Mouse (Mus musculus) thymus, adult 2 months (tissue): Measurements from ENCODE around the gene Eng. TPM values are rescaled to one million over a fixed set of nuclear protein-coding genes. Genes with fewer than 3 reads are reported as not detected.

Experiments
- DNase-seq: peaks from one replicate; pipeline ENCODE4 v3.0.0; 2021
- H3K27ac ChIP-seq: fragments of 200-500 bp; 2 replicates; pipeline ENCODE4 v1.5.1; 2012; ENCODE audit warnings: low read length, control low read depth; ENCODE audit not compliant: control insufficient read depth, insufficient read depth
- H3K27me3 ChIP-seq: fragments of 200-500 bp; 2 replicates; pipeline ENCODE4 v1.6.1; 2012; ENCODE audit warnings: mild to moderate bottlenecking, low read length, moderate library complexity, mixed read lengths; ENCODE audit not compliant: control insufficient read depth, insufficient read depth
- H3K36me3 ChIP-seq: fragments of 200-500 bp; 2 replicates; pipeline ENCODE4 v1.6.1; 2012; ENCODE audit warnings: mild to moderate bottlenecking, low read length, moderate library complexity; ENCODE audit not compliant: control insufficient read depth, insufficient read depth
- H3K4me1 ChIP-seq: fragments of 200-500 bp; replicated peaks from 2 replicates; pipeline ENCODE4 v1.6.1; 2012; ENCODE audit warnings: low read length; ENCODE audit not compliant: control insufficient read depth, insufficient read depth
- H3K4me3 ChIP-seq: fragments of 200-500 bp; 2 replicates; pipeline ENCODE4 v1.5.1; 2012; ENCODE audit warnings: mild to moderate bottlenecking, low read length, control low read depth, moderate library complexity; ENCODE audit not compliant: control insufficient read depth, insufficient read depth
- CTCF ChIP-seq: fragments of 200-500 bp; IDR thresholded peaks from 2 replicates; pipeline ENCODE4 v1.5.1; 2012; ENCODE audit warnings: mild to moderate bottlenecking, control low read depth, low read length, moderate library complexity, borderline replicate concordance; ENCODE audit not compliant: control insufficient read depth, poor library complexity, insufficient read depth; ENCODE audit errors: extremely low read depth
- POLR2A ChIP-seq: fragments of 200-500 bp; IDR thresholded peaks from 2 replicates; pipeline ENCODE4 v1.6.1; 2012; ENCODE audit warnings: mild to moderate bottlenecking, low read length, control low read depth, moderate library complexity; ENCODE audit not compliant: control insufficient read depth, poor library complexity, insufficient read depth; ENCODE audit errors: extremely low read depth
- WGBS: fragments of 180-500 bp; shearing (Covaris S2); methylation state at CpG from one replicate; pipeline ENCODE4 v1.1.7; 2018; 5-methylcytosine and 5-hydroxymethylcytosine counted together
- polyA plus RNA-seq: library from polyadenylated mRNA; depleted of rRNA; stranded (reverse); fragments of >200 nt; gene quantifications from 2 replicates; pipeline ENCODE4 v1.2.3, GENCODE M21; 2012

The Eng gene
- polyA plus RNA-seq, 1 experiment, result 66.1 TPM

DNA sequence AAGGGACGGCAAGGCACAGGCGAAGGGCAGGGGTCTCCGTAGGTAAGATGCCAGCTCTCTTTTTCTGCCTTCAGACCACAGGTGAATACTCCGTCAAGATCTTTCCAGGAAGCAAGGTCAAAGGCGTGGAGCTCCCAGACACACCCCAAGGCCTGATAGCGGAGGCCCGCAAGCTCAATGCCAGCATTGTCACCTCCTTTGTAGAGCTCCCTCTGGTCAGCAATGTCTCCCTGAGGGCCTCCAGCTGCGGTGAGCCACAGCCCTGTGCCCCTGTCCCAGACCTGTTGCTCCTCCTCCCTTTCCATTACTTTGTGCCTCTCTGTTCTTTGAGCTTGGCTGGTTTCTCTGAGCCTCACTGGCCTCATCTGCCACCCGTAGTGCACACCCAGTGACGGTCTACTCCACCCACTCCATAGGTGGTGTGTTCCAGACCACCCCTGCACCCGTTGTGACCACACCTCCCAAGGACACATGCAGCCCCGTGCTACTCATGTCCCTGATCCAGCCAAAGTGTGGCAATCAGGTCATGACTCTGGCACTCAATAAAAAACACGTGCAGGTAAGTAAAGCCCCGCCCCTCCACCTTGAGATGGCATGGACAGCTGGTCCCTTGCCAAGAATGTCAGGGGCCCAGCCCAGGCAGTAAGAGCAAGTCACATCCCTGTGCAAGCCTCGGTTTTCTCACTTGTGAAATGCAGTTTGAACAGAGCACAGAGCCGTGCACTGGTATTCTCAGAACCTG is 27.0 kb downstream of the Eng start:
- Histone ChIP-seq H3K27me3 (no peaks in the 10 kb centered on the region), H3K4me3 (no peak overlapping the region), H3K27ac (no peak overlapping the region), H3K36me3 (no peaks in the 10 kb centered on the region), H3K4me1 (no peaks in the 10 kb centered on the region)
- no peak for DNase-seq
- 91% methylated on average over 16 of the region's 16 CpGs for WGBS
- TF ChIP-seq POLR2A, result no peak
- no peak for TF ChIP-seq CTCF

GRCm38 (mm10) chr2:32676821-32677220 is 30.4 kb downstream of the Eng start:
- no peaks in the 10 kb centered on the region for H3K36me3 ChIP-seq
- DNase-seq, result no peak
- 95% methylated on average over 3 of the region's 3 CpGs for WGBS
- H3K4me3 ChIP-seq, result no peak overlapping the region
- H3K27me3 ChIP-seq, result no peaks in the 10 kb centered on the region
- no peak overlapping the region for H3K27ac ChIP-seq
- H3K4me1 ChIP-seq, result no peaks in the 10 kb centered on the region
- TF ChIP-seq CTCF (no peak), POLR2A (no peak)

GRCm38 (mm10) chr2:32677683-32678082 is 31.3 kb downstream of the Eng start:
- DNase-seq, result no peak
- Histone ChIP-seq H3K4me1 (no peaks in the 10 kb centered on the region), H3K27me3 (no peaks in the 10 kb centered on the region), H3K36me3 (no peaks in the 10 kb centered on the region), H3K27ac (no peak overlapping the region), H3K4me3 (no peak overlapping the region)
- TF ChIP-seq CTCF (no peak), POLR2A (no peak)
- WGBS, result 97% methylated on average over 7 of the region's 7 CpGs

DNA sequence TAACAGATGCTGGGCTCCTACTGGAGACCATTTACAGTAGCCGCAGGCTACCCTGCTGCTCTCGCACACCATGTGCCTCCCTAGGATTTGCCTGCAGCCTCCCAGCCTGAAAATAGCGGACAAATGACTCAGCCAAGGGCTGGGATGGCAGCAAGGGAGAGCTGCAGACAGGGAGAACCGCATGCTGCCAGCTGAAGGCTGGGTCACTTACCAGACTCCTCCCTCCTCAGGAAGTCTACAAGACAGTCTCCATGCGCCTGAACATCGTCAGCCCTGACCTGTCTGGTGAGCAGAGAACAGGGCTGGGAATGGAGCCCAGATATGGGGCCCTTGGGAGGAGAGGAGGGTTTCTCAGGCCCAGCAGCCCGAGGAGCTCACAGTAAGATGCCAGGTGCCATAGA is 33.7 kb downstream of the Eng start:
- TF ChIP-seq POLR2A (no peak), CTCF (no peak)
- Histone ChIP-seq H3K27me3 (no peaks in the 10 kb centered on the region), H3K4me1 (no peaks in the 10 kb centered on the region), H3K27ac (no peak overlapping the region), H3K36me3 (no peaks in the 10 kb centered on the region), H3K4me3 (no peak overlapping the region)
- WGBS, result 86% methylated on average over 7 of the region's 7 CpGs
- no peak for DNase-seq

DNA sequence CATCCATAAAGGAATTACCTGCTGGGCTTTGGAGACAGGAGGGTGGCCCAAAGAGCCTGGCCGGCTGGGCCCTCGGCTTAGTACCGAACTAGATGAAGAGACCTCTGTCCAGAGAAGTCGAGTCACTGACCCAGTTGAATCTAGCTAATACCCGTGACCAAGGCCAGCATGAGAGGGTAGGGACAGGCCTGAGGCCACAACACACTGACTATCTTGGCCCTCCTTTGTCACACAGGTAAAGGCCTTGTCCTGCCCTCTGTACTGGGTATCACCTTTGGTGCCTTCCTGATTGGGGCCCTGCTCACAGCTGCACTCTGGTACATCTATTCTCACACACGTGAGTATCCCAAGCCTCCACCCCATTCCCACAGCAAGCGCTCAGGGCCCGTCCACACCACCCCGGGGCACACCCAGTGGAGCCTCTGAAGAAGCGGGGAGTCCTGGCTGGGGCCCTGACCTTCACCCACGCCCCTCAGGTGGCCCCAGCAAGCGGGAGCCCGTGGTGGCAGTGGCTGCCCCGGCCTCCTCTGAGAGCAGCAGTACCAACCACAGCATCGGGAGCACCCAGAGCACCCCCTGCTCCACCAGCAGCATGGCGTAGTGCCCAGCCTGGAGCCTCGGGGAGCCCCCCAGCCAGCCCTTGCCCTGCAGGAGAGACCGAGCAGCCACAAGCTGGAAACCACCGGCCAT is 34.7 kb downstream of the Eng start:
- H3K4me1 ChIP-seq, result peaks cover 4% of the 10 kb centered on the region
- TF ChIP-seq POLR2A (no peak), CTCF (no peak)
- 91% methylated on average over 19 of the region's 19 CpGs for WGBS
- H3K36me3 ChIP-seq, result no peaks in the 10 kb centered on the region
- H3K4me3 ChIP-seq, result no peak overlapping the region
- no peak for DNase-seq
- no peak overlapping the region for H3K27ac ChIP-seq
- no peaks in the 10 kb centered on the region for H3K27me3 ChIP-seq

- H3K36me3 ChIP-seq, result no peaks in the 10 kb centered on the region
- WGBS, result 86% methylated on average over 6 of the region's 6 CpGs
These were observed 35.4 kb downstream of the Eng start for GRCm38 (mm10) chr2:32681754-32682153.

More at GRCm38 (mm10) chr2:32681754-32682153, 35.4 kb downstream of the Eng start:
- no peak overlapping the region for H3K4me3 ChIP-seq
- TF ChIP-seq POLR2A (no peak), CTCF (no peak)
- no peak overlapping the region for H3K27ac ChIP-seq
- DNase-seq, result no peak
- peaks cover 11% of the 10 kb centered on the region for H3K4me1 ChIP-seq
- no peaks in the 10 kb centered on the region for H3K27me3 ChIP-seq
